Mouse (Mus musculus) activated CD4-positive, CD25-positive, alpha-beta regulatory T cell, adult 4 months (primary cell): ENCODE measurements at regions not wholly inside any gene's neighbourhood (a gene's known extent, or its start where the extent isn't known, plus 50 kb on each side); places are given as distances from the start of the nearest gene placed in this dataset.

Experiments used
- ATAC-seq: one replicate; pipeline ENCODE4 v1.8.0; 2017

DNA sequence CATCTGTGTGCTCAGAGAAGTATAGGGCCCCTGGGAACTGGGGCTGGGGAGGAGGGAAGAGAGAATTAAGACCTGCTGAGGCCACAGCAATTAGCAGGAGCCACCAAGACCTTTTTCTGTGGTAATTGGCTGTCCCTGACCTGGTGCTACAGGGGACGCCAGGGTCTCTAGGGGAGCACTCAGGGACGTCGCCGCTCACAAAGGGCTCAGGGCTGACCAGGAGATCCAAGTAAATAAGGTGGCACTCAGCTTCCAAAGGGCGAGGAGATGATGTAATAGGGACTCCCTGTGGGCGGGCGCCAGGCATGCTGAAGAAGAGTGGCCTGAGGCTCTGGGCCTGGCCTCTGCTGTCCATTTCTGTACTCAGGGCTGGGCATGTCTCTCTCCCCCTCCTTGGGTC is 363.2 kb upstream of the 3110018I06Rik start:
- ATAC-seq, result no peak

DNA sequence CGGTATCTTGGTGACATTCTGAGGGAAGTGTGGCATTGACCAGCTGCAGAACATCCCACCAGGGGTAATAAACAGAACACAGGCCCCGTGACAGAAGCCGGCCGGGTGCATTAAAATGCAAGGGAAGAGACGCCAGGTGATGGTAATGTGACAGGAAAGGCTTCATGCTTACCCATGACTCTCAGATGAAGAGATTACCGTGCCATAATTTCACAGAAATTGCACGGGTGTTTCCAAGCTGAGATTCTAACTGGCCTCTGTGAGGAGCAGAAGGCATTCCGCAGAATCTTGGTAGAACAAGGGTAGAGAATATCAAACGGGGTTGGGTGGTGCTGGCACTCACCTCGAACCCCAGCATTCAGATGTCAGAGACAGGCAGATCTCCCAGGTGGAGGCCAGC is 362.4 kb upstream of the 3110018I06Rik start:
- ATAC-seq, result peak; percentile 25

DNA sequence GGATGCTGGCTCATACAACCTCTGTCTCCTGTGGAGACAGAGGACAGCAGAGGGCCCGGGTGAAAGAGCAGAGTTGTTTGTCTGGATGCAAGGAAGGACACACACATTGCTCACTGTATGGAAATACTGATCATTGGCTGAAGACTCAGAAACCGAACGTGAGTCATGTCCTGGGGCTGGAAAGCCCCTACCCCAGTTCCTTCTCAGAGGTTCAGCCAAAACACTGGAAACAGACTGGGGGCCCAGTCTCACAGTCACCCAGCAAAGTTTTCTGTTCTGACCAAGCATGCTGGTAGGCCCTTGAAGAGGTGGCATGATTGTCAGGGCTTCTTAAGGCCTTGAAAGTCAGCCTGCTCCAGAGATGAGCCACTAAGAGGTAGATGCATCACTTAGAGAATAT is 360.8 kb upstream of the 3110018I06Rik start:
- peak; percentile 28 for ATAC-seq

DNA sequence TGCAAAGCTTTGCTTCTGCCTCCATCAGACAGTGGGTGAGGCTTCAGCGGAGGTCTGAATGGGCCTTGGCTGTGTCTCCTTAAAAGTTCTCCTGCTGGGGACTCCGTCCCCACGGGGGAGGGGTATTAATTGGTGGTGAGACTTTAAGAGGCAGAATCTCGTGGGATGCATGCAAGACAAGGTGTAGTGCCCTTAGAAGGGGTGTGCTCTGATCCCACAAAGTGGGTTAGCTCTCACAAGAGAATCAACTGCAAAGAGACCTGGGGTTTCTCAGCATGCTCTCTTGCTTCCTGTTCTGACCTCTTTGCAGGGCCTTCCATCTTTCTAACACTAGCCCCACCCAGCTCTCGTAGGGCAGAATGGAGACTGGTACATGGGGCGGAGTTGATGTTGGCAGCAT is 359.2 kb upstream of the 3110018I06Rik start:
- peak; percentile 41 for ATAC-seq

DNA sequence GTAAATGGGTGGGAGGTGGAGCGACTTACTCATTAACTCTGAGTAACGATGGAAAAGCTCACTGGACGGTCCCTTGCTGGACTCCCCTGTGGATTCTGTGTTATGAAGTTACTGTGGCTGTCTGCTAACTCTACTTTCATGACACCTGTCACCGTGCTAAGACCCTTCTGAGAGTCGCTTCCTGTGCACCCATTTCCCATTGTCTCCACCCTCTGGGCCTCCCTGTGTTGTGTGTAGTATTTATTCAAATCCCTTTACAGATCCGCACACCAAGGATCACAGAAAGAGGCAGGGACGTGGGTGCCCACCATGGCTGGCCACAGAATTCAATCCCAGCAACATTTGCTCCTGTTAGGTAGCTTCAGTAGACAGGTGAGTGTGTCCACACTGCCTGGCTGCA is 357.1 kb upstream of the 3110018I06Rik start:
- ATAC-seq, result peak; percentile 22

DNA sequence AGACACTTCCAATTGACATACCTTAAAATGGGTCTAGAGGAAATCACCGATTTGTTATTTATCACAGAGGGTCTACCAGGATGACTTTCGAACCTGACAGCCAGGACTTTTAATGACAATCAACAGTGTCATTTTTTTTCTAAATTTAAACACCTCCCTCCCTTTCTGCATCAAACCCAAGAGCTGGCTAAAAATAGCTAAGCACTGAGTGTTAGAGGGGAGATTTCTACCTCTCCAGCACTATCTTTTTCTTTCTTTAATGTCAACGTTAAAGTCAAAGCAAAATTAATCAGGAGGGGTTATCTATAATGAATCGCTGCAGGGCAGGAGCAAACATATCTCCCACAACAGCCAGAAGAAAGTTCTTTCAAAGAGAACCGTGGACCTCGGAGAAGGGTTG is 356.6 kb upstream of the 3110018I06Rik start:
- no peak for ATAC-seq

DNA sequence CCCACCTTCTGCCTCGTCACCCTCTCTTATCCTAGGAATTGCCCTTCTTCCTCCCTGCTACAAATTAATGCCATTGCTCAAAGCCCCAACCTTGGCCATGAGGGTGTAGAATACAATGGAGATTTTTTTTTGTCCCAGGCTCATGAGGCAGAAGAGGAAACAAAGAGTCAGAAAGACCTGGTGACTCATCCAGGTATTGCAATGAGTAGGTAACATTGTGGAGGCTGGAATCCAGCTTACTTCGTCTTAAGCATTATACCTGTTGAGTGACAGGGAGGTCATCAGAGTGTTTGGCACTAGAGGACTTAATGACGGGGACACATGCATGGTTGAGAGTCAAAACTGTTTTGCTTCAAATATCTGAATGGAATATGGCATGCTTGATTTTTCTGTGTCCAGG is 355.9 kb upstream of the 3110018I06Rik start:
- peak; percentile 38 for ATAC-seq

DNA sequence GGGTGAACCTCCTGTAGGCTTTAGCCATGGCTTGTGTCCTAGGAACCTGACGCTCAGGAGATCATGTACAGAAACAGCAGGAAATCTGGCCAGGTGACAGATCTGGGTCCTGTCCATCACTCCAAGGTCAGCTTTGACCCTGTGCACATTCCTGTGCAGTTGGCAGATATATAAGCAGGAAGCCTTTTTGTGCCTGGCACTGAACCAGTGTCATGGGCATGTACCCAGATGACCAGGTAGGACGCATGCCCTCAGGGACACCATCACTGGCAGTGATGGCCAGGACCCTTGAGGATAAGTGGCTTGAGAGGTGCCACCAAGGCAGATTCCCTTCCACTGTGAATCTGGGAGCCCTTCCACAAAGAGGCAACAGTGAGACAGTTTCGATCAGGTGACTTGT is 354.1 kb upstream of the 3110018I06Rik start:
- ATAC-seq, result no peak

DNA sequence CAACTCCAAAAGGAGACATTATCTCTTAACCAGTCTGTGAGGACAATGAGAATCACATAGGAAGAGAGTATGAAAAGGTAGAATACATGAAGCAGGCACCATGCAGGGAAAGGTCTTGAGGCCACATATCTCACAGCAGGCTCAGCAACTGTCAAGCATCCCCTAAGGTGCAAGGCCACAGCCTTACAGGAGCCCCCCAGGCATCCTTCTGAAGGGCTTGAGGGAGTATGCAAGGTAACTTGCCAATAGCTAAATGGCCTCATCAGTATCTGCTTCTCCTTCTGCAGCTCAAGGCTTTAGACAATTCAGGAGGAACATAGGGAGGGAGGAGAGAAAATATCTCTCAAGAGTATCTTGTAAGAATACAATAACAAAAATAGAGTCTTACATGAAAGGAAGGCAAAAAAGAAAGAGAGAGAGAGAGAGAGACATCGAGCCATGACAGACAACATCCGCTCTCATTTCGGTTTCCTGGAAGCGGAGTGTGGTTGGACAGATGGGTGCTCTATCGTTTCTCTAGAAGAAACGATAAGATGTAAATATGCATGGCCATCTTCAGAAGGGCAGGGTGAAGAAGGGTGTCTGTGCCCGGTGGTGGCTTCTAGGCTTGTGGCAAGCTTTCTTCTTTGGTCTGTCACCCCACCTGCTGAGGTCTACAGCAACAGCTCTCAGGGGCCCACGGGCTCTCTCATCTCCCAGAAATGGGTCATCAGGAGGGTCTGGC is 349.6 kb upstream of the 3110018I06Rik start:
- ATAC-seq, result peak; percentile 88

DNA sequence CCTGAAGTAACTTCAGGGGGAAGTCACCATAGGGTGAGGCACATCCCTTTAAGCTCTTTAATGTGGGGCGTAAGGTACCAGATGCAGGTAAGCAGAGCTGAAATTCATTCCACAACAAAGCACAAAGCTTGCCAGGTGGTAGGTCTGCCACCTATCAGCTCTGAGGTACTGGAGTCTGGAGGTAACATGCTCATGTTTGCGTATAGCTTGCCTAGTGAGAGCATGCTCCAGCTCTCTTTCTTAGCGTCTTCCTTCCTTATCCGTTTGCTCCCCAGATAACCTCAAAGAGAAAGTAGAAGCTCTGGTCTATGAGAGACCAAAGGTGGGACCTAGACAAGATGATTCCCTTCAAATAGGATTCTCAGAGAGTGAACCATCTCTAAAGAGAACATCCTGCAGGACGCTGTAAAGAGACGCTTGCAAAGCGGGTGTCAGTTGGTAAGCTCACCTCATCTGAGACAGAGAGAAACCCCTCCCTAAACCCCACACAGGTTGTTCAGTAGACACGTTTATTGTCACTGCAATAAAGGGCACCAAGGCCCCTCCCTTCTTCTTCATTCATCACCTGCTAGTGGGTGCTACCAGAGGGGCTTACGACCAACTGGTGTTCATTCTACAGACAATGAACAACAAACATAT is 347.4 kb upstream of the 3110018I06Rik start:
- ATAC-seq, result peak; percentile 33

DNA sequence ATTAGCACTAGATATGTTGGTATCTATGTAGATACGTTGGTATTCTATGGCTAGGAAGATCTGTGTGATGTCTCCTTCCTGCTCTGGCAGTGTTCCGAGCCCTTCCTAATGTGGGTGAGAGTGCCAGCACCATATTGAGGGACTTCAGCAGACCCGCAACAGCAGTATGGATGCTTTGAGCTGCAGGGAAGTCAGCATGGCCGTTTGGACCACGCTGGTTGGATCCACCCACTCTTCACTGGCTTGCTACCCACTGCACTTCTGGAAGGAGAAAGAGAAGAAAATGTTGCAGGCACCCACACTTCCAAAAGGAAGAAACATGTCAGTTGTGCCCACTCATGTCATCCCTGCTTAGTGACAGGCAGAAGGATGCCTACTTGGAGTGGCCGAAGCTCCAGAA is 346.2 kb upstream of the 3110018I06Rik start:
- ATAC-seq, result no peak

DNA sequence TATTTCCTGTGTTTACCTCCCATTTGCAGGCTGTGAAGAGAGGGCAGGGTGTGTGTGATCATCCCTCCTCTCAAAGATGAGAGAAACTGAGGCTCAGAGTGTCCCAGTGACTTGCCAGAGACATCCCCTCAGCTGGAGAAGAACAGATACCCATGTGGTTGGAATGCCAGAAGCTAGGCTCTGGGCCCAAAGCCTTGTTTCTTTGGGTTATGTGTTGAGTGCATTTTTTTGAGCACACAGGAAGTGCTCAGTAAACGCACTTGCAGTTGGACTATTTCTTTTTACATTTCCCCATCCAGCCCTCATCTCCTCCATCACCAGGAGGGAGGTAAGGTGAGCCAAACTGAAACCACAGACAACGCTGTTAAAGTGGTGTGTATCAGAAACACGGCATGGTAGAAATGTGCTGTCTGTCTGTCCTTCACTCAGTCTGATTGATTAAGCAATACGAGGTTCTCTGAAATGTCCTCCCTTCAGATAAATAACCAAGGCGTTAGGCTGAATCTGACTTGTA is 341.8 kb upstream of the 3110018I06Rik start:
- peak; percentile 77 for ATAC-seq

DNA sequence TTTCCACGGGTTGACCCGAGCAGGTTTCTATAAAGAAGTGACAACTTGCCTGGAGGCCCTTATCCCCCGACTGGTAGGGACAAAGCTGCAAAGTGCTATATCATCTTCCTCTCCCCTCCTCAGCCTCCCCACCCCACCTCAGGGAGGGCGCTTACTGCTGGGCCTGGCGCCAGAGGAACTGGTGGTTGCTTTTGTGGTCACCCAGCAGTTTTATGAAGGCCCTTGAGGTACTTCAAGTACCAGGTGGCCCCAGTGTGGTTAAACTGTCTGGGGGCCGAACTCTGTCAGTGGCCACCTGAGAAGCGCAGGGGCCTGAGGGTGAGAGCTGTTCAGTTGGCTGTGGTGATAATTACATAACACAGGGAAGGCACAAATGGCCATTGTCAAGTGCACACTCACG is 340.0 kb upstream of the 3110018I06Rik start:
- no peak for ATAC-seq

DNA sequence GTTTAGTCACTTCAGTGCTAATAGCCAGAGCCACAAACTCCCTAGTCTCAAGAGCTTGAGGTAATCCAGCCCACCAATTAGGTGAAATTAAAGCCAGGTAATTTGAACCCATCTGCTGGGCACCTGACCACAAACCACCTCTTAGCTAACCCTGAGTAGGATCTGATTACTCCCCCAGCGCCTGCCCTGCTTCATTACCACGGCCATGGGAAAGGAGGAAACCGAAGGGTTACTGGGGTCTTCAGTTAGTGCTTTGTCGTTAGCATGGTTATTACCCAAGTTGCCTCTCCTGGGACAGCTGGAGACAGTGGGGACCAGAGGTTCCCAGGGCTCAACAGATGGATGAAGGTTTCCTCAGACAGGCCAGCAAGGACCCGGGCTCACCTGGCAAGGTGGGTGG is 337.3 kb upstream of the 3110018I06Rik start:
- ATAC-seq, result no peak

DNA sequence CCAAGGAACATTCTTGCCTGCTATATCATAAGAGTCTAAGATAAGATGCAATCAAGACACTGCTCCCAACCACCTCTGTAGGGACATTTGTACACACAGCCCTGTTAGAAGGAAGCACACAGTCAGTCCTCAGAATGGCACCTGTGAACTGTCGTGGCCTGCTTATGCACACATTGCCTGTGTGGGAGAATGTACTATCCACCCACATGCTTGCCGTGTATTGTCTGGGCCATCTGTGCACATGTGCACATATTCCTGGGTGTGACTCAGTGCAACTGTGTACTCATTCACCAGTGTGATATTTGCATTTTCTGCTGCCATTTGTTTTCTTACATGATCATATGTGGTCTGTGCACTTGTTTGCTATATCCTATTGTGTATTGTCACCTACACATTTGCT is 333.8 kb upstream of the 3110018I06Rik start:
- no peak for ATAC-seq

DNA sequence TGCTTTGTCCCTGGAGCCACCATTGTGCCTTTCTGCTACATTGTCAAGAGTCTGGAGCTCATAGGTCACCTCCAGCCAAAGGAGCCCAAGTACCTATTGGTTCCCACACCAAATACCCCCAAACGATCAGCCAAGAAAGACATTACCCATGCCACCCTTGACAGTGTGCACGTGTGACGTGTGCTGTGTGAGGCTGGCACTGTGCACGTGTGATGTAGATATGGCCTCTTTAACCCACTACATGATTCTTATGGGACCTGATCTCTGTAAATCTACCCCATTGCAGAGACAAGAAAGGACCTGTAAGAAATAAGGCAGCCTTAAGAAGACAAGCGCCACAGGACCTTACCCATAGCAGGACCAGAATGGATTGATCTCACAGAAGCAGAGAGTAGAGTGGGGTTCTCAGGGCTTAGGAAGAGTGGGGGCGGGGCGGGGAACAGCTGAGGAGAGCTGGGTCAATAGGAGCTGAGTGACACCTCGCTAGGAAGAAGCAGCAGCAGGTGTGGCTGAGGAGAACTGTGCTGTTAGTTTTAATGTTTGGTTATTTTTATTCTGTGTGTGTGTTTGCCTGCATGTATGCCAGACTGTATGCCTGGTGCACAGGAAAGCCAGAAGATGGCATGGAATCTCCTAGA is 331.5 kb upstream of the 3110018I06Rik start:
- no peak for ATAC-seq

DNA sequence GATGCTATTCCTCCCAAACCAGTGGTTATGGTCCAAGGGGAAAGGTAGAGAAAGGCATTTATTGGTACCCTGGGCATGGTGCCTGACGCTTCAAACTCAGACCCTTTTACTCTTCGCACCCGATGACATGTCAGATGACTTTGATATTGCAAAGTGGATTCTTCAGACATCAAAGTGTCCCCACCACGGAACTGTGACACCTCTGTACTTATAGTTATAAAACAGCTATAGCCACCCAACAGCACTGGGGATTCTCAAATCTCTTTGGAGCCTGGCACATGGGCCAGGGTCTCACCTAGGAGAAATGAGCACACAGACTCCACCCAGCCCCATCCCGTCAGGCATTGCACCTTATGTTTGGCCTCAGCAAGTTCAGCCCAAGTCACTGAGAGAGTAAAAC is 329.3 kb upstream of the 3110018I06Rik start:
- ATAC-seq, result no peak

DNA sequence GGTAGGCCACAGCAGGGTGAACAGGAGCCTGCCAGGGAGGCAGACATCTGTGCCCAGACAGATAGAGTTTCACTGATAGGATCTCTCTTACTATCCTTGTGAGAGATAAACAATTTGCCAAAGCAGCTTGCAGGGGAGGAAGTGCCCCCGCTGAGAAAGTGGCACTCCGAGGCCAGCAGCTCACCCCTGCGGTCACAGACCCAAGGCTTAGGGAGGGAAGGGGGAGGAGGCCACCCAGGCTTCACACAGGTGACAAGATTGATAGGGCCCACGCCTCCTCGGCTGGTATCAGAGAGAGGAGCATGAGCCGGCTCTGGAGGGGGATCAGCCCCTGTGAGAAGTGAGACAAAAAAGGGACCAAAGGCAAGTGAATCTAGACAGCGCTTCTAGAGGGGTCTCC is 328.3 kb upstream of the 3110018I06Rik start:
- ATAC-seq, result peak; percentile 83

DNA sequence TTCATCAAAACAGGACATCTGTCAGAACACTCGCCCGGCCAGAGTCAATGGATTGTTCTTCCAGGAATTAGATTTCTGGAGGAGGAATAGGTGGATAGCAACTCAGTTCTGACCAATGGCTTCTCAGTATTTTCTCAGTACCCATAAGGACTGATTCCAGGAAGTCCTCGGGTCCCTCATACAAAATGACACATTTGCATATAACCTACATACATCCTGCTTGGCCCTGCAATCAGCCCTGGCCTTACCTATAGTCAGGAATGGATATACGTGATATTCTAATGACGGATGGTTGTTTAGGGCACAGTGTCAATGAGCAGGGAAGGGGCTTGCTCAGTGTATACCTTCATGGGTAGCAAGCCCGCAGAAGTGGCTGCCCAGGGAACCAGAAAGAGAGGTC is 327.8 kb upstream of the 3110018I06Rik start:
- peak; percentile 61 for ATAC-seq

DNA sequence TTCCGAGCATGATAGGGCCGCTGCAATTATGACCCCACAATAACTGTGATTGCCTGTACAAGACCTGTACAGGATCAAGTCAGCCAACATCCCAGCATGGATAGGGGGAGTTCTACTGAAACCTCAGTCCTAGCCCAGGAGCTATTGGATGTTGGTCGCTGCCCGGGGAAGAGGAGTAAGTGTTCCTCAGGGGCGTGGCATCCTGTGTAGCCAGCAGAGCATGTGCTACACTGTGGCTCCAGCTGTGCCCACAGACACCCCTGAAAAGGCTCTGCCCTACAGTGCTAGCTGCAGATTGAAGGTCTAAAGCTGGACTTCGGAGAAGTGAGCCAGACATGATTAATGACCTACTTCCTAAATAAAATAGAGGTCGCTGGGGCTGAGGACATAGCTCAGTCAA is 317.5 kb upstream of the 3110018I06Rik start:
- no peak for ATAC-seq

DNA sequence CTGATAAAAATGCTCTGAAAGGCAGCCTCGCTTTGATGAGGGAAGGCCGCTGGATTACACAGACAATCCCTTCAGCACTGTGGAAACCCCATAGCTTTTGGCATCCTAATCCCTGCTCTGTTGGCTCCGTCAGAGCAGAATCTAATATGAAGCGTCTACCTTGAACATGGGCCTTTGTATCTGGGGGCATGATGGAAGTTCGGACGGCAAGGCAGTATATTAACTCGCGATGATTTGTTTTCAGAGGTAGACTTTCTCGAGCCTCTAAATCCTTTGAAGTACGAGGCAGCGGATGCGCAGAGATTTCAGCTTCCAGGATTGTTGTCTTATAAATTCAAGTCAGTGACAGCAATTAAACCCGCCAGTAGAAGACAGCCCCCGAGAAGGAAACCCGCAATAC is 316.8 kb upstream of the 3110018I06Rik start:
- ATAC-seq, result no peak

DNA sequence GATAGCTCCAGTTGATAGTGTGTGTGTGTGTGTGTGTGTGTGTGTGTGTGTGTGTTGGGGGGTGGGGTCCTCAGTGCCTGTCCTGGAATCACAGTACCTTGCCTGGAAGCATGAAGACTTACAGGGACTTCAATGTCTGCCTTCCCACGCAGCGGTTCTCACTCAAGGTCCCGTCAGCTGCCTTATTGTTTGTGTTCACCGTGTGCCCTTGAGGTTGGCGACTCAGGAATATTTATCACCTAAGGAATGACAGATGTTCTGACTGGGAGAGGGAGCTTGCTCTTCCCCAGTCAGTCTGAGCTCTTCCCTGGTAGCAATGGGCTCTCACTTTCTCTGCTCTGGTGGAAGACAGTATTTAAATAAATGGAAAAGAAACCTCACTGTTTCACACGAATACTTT is 309.8 kb upstream of the 3110018I06Rik start:
- no peak for ATAC-seq

DNA sequence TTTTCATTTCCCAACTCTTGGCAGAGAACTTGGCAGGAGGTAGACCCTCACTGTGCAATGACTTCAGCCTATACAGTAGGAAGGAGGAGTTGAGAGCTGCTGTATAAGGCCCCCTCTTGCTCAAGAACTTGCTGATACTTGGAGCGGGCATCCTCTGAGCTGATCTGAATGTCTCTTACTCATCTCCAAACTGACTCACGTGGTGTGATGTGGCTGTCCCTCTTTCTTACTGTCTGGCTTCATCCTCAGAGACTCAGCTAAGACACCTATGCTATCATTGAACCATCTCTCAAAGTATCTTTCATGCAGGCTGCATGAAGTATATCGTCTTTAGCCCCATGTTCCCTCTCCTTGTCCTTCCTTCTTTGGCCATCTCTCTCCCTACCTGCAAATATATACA is 307.9 kb upstream of the 3110018I06Rik start:
- ATAC-seq, result peak; percentile 32

DNA sequence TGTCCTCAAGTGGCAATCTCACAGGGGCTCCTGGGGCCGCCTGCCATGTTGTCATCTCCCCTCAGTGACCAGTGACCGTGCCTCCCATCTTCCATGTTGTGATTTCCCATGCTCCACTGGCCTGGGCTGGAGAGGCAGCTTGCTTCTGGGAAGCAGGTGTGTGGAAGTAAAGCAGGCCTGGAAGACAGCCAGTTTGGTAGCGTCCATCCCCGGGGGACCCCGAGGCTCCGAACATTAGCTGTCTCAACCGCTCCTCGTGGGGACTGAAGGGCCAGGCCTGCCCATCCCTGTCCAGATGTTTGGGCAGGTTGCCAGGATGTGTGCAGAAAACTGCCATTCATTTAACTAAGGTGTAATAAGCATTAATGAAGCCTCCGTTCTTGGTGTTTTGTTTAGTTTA is 307.1 kb upstream of the 3110018I06Rik start:
- ATAC-seq, result no peak
